Mouse (Mus musculus) embryonic facial prominence, embryonic 15.5 days (tissue): ENCODE measurements around the gene Parp6. TPM values are rescaled to one million over a fixed set of nuclear protein-coding genes. Genes with fewer than 3 reads are reported as not detected.

Source experiments
- ATAC-seq: fragments of 200-750 bp; cut with Nextera tagmentation; 2 replicates; pipeline ENCODE4 v1.8.0; 2017; ENCODE audit warnings: low read depth, moderate TSS enrichment; ENCODE audit not compliant: insufficient number of reproducible peaks, low FRiP score, low TSS enrichment
- H3K27ac ChIP-seq: fragments of 300-500 bp; sonication (generic); replicated peaks from 2 replicates; pipeline ENCODE4 v1.5.1; 2015; ENCODE audit warnings: mild to moderate bottlenecking, inconsistent platforms
- H3K27me3 ChIP-seq: fragments of 300-500 bp; sonication (generic); 2 replicates; pipeline ENCODE4 v1.6.1; 2015; ENCODE audit warnings: inconsistent platforms
- H3K36me3 ChIP-seq: fragments of 300-500 bp; sonication (generic); 2 replicates; pipeline ENCODE4 v1.6.1; 2015; ENCODE audit warnings: mild to moderate bottlenecking, inconsistent platforms
- H3K4me1 ChIP-seq: fragments of 300-500 bp; sonication (generic); 2 replicates; pipeline ENCODE4 v1.6.1; 2015; ENCODE audit warnings: inconsistent platforms
- H3K4me2 ChIP-seq: fragments of 300-500 bp; sonication (generic); replicated peaks from 2 replicates; pipeline ENCODE4 v1.6.1; 2015; ENCODE audit warnings: mild to moderate bottlenecking, inconsistent platforms
- H3K4me3 ChIP-seq: fragments of 300-500 bp; sonication (generic); replicated peaks from 2 replicates; pipeline ENCODE4 v1.5.1; 2015; ENCODE audit warnings: mild to moderate bottlenecking, inconsistent platforms
- H3K9ac ChIP-seq: fragments of 300-500 bp; sonication (generic); 2 replicates; pipeline ENCODE4 v1.6.1; 2015; ENCODE audit warnings: inconsistent platforms
- H3K9me3 ChIP-seq: fragments of 300-500 bp; sonication (generic); replicated peaks from 2 replicates; pipeline ENCODE4 v1.6.1; 2016; ENCODE audit warnings: inconsistent platforms
- WGBS: fragments of 180-500 bp; shearing (Covaris S2); methylation state at CpG from one replicate; pipeline ENCODE4 v1.1.7; 2015; 5-methylcytosine and 5-hydroxymethylcytosine counted together
- polyA plus RNA-seq: library from polyadenylated mRNA; unstranded; fragments of >200 nt; fragmentation: Nextera tagmentation; extraction: Ambion mirVana; gene quantifications from 2 replicates; pipeline ENCODE4 v1.2.1, GENCODE M21; 2015

The Parp6 gene
- polyA plus RNA-seq, 1 experiment from 2014 or later = 36.1 TPM

- no peaks in the 10 kb centered on the region for H3K9me3 ChIP-seq
- H3K27me3 ChIP-seq = peaks cover 13% of the 10 kb centered on the region
- WGBS = 60% methylated on average over 6 of the region's 6 CpGs
- no peaks in the 10 kb centered on the region for H3K4me1 ChIP-seq
- no peak overlapping the region for H3K4me2 ChIP-seq
- no peak for ATAC-seq
- no peak overlapping the region for H3K9ac ChIP-seq
- H3K27ac ChIP-seq = no peak overlapping the region
- H3K36me3 ChIP-seq = no peaks in the 10 kb centered on the region
- H3K4me3 ChIP-seq = no peak overlapping the region
These were observed 11.1 kb upstream of the Parp6 start for GRCm38 (mm10) chr9:59605967-59606366.

GRCm38 (mm10) chr9:59610950-59611349, 6.1 kb upstream of the Parp6 start:
- no peak overlapping the region for H3K9ac ChIP-seq
- no peak overlapping the region for H3K27ac ChIP-seq
- WGBS = 92% methylated on average over 2 of the region's 2 CpGs
- H3K4me3 ChIP-seq = no peak overlapping the region
- ATAC-seq = no peak
- no peaks in the 10 kb centered on the region for H3K27me3 ChIP-seq
- no peaks in the 10 kb centered on the region for H3K9me3 ChIP-seq
- no peak overlapping the region for H3K4me2 ChIP-seq
- no peaks in the 10 kb centered on the region for H3K36me3 ChIP-seq
- H3K4me1 ChIP-seq = no peaks in the 10 kb centered on the region

- Histone ChIP-seq H3K27ac (no peak overlapping the region), H3K4me3 (no peak overlapping the region), H3K9me3 (no peaks in the 10 kb centered on the region), H3K27me3 (no peaks in the 10 kb centered on the region), H3K4me2 (no peak overlapping the region), H3K9ac (no peak overlapping the region), H3K4me1 (peaks cover 11% of the 10 kb centered on the region), H3K36me3 (no peaks in the 10 kb centered on the region)
- ATAC-seq = no peak
- 63% methylated on average over 2 of the region's 2 CpGs for WGBS
These were observed 1.3 kb upstream of the Parp6 start for GRCm38 (mm10) chr9:59615797-59616196.

GRCm38 (mm10) chr9:59617307-59617973, 356 bp downstream of the Parp6 start:
- peaks cover 6% of the 10 kb centered on the region for H3K36me3 ChIP-seq
- peak overlapping the region; percentile 90 for H3K27ac ChIP-seq
- peak overlapping the region; percentile 96 for H3K9ac ChIP-seq
- ATAC-seq = peak; percentile 22
- WGBS = under 1% methylated on average over 49 of the region's 58 CpGs
- no peaks in the 10 kb centered on the region for H3K27me3 ChIP-seq
- H3K9me3 ChIP-seq = no peaks in the 10 kb centered on the region
- H3K4me3 ChIP-seq = peak overlapping the region; percentile 97
- peaks cover 11% of the 10 kb centered on the region for H3K4me1 ChIP-seq
- H3K4me2 ChIP-seq = peak overlapping the region; percentile 64

- Histone ChIP-seq H3K4me1 (0 out of 2 replicates have a peak, but pooled peaks cover 3% of the 10 kb centered on the region), H3K9me3 (no peaks in the 10 kb centered on the region), H3K4me2 (no peak overlapping the region), H3K9ac (no peak overlapping the region), H3K4me3 (no peak overlapping the region), H3K36me3 (peaks cover 68% of the 10 kb centered on the region), H3K27me3 (no peaks in the 10 kb centered on the region), H3K27ac (no peak overlapping the region; the same call in 1 of the 2 replicates)
- no peak for ATAC-seq
- 35% methylated on average over 1 of the region's 1 CpGs for WGBS
These were observed 21.3 kb downstream of the Parp6 start for GRCm38 (mm10) chr9:59638372-59638771.

GRCm38 (mm10) chr9:59639936-59640335, 22.9 kb downstream of the Parp6 start:
- no peak overlapping the region for H3K27ac ChIP-seq
- no peaks in the 10 kb centered on the region for H3K27me3 ChIP-seq
- H3K4me2 ChIP-seq = no peak overlapping the region
- peaks cover 56% of the 10 kb centered on the region for H3K36me3 ChIP-seq
- H3K4me1 ChIP-seq = 0 out of 2 replicates have a peak, but pooled peaks cover 3% of the 10 kb centered on the region
- no peak for ATAC-seq
- 88% methylated on average over 4 of the region's 4 CpGs for WGBS
- no peaks in the 10 kb centered on the region for H3K9me3 ChIP-seq
- H3K4me3 ChIP-seq = no peak overlapping the region
- H3K9ac ChIP-seq = no peak overlapping the region

- no peak for ATAC-seq
- Histone ChIP-seq H3K27ac (no peak overlapping the region), H3K36me3 (peaks cover 45% of the 10 kb centered on the region), H3K4me1 (0 out of 2 replicates have a peak, but pooled peaks cover 3% of the 10 kb centered on the region), H3K27me3 (no peaks in the 10 kb centered on the region), H3K4me3 (no peak overlapping the region), H3K9ac (no peak overlapping the region), H3K4me2 (no peak overlapping the region), H3K9me3 (no peaks in the 10 kb centered on the region)
- WGBS = 84% methylated on average over 2 of the region's 2 CpGs
These were observed 24.2 kb downstream of the Parp6 start for GRCm38 (mm10) chr9:59641320-59641719.

- 97% methylated on average over 4 of the region's 4 CpGs for WGBS
- ATAC-seq = no peak
- H3K27ac ChIP-seq = no peak overlapping the region
These were observed 32.8 kb downstream of the Parp6 start for GRCm38 (mm10) chr9:59649911-59650310.

GRCm38 (mm10) chr9:59653371-59653770, 36.3 kb downstream of the Parp6 start:
- Histone ChIP-seq H3K27me3 (no peaks in the 10 kb centered on the region), H3K9me3 (no peaks in the 10 kb centered on the region), H3K4me3 (no peak overlapping the region), H3K27ac (no peak overlapping the region), H3K9ac (no peak overlapping the region), H3K36me3 (peaks cover 29% of the 10 kb centered on the region), H3K4me2 (no peak overlapping the region), H3K4me1 (peaks cover 19% of the 10 kb centered on the region)
- WGBS = 31% methylated on average over 3 of the region's 3 CpGs
- ATAC-seq = no peak

More at GRCm38 (mm10) chr9:59649911-59650310, 32.8 kb downstream of the Parp6 start:
- peaks cover 35% of the 10 kb centered on the region for H3K36me3 ChIP-seq
- no peaks in the 10 kb centered on the region for H3K27me3 ChIP-seq
- H3K4me3 ChIP-seq = no peak overlapping the region
- no peaks in the 10 kb centered on the region for H3K9me3 ChIP-seq
- 0 out of 2 replicates have a peak, but pooled peaks cover under 1% of the 10 kb centered on the region for H3K4me1 ChIP-seq
- H3K4me2 ChIP-seq = no peak overlapping the region
- no peak overlapping the region for H3K9ac ChIP-seq

GRCm38 (mm10) chr9:59654450-59654983, 37.4 kb downstream of the Parp6 start:
- 79% methylated on average over 2 of the region's 2 CpGs for WGBS
- H3K4me2 ChIP-seq = no peak overlapping the region

GRCm38 (mm10) chr9:59655958-59656634, 39.0 kb downstream of the Parp6 start, which contains the start of gene Pkm:
Pkm (plus strand) TSS chr9:59656368.
- Histone ChIP-seq H3K4me3 (peak within 1 kb of the TSS; percentile 77), H3K9ac (peak within 1 kb of the TSS; percentile 68), H3K36me3 (peaks cover 14% of the 10 kb centered on the region), H3K4me1 (peaks cover 45% of the 10 kb centered on the region), H3K27ac (peak within 1 kb of the TSS; percentile 97), H3K4me2 (peak within 1 kb of the TSS; percentile 67), H3K27me3 (no peaks in the 10 kb centered on the region), H3K9me3 (no peaks in the 10 kb centered on the region)
- peak; percentile 91 for ATAC-seq
- WGBS = under 1% methylated on average over 46 of the region's 46 CpGs

More at GRCm38 (mm10) chr9:59654450-59654983, 37.4 kb downstream of the Parp6 start:
- no peak for ATAC-seq
- Histone ChIP-seq H3K36me3 (peaks cover 17% of the 10 kb centered on the region), H3K9me3 (no peaks in the 10 kb centered on the region), H3K4me1 (peaks cover 29% of the 10 kb centered on the region), H3K9ac (no peak overlapping the region), H3K4me3 (no peak overlapping the region), H3K27me3 (no peaks in the 10 kb centered on the region), H3K27ac (no peak overlapping the region)
